27 mouse cellular contexts compared by ENCODE assay signal in the genomic region with DNA sequence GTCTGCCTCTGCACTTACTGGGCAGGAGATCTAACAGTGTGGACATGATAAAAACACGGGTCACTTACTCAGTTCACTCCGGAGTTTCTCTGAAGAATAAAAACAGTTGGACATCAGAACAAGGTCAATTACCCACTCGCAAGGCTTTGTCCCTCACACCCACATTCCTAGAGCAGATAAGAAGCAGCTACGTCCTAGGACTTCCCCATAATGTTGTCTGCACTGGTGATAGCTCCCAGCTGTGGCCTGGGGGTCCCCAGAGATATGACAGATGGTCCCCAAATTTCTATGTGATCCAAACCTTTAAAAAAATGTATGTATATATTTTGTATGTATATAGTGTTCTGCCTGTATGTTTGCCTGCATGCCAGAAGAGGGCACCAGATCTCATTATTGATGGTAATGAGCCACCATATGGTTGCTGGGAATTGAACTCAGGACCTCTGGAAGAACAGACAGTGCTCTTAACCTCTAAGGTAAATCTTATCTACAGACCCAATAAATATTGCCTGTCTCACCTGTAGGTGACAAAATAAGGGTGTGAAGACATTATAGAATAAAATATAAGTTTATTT. TPM values are rescaled to one million over a fixed set of nuclear protein-coding genes. Genes with fewer than 3 reads are reported as not detected.
DNase-seq lines count a peak whose midpoint lies in the region; ATAC-seq and TF ChIP-seq lines count a peak whose summit lies in the region.
"Had no signal": no experiment of that assay in that cellular context is flagged by ENCODE, and none has a peak within 500 bp of the region (broad histone marks: within the 10 kb centered on the region; RNA-seq: fewer than 3 reads in every experiment).

No protein-coding gene starts in this region.

- WGBS in forebrain, postnatal 0 days = 67% methylated on average over 4 of the region's 4 CpGs
- WGBS in forebrain, embryonic 15.5 days = 59% methylated on average over 4 of the region's 4 CpGs
- 33% methylated on average over 4 of the region's 4 CpGs for WGBS in liver, embryonic 12.5 days (ENCODE audit: insufficient replicate concordance)
- 58% methylated on average over 4 of the region's 4 CpGs for WGBS in midbrain, embryonic 10.5 days

- no peak overlapping the region for H3K27ac ChIP-seq in forebrain, postnatal 0 days (ENCODE audit: low read depth, low read length)
- no peak overlapping the region for H3K27ac ChIP-seq in forebrain, embryonic 15.5 days (replicated peaks)
- 0 out of 2 replicates have a peak overlapping the region, but pooled peaks have one; percentile 3 for H3K27ac ChIP-seq in liver, embryonic 12.5 days
- no peak overlapping the region for H3K27ac ChIP-seq in midbrain, embryonic 10.5 days (replicated peaks)
- H3K27ac ChIP-seq: left cerebral cortex, adult 2 months; limb, embryonic 10.5 days had no signal

- no peaks in the 10 kb centered on the region for H3K9me3 ChIP-seq in forebrain, postnatal 0 days (ENCODE audit: low read length)
- H3K9me3 ChIP-seq in forebrain, embryonic 15.5 days = no peaks in the 10 kb centered on the region
- H3K9me3 ChIP-seq in liver, embryonic 12.5 days (replicated peaks) = no peaks in the 10 kb centered on the region
- H3K9me3 ChIP-seq in E14TG2a.4 (ENCODE audit: low read length) = no peaks in the 10 kb centered on the region
- H3K9me3 ChIP-seq in midbrain, embryonic 10.5 days (replicated peaks) = no peaks in the 10 kb centered on the region
- H3K9me3 ChIP-seq: limb, embryonic 10.5 days; liver, embryonic 15.5 days had no signal

- no peak overlapping the region for H3K9ac ChIP-seq in forebrain, postnatal 0 days
- no peak overlapping the region for H3K9ac ChIP-seq in forebrain, embryonic 15.5 days (replicated peaks)
- no peak overlapping the region for H3K9ac ChIP-seq in liver, embryonic 12.5 days
- H3K9ac ChIP-seq: liver, embryonic 15.5 days had no signal

- TF ChIP-seq CTCF in forebrain, postnatal 0 days (IDR thresholded peaks at IDR 0.05; ENCODE audit: low read depth) = peak; percentile 24; the same call in 1 of the 2 replicates
- TF ChIP-seq CTCF in E14TG2a.4 (conservative IDR thresholded peaks at IDR 0.05; ENCODE audit: low read length) = peak; percentile 30; the same call in 1 of the 2 replicates

- H3K36me3 ChIP-seq in forebrain, postnatal 0 days (ENCODE audit: insufficient read depth) = no peaks in the 10 kb centered on the region
- no peaks in the 10 kb centered on the region for H3K36me3 ChIP-seq in forebrain, embryonic 15.5 days
- H3K36me3 ChIP-seq in liver, embryonic 12.5 days = peaks cover 95% of the 10 kb centered on the region
- H3K36me3 ChIP-seq in E14TG2a.4 (ENCODE audit: insufficient read depth, low read length) = no peaks in the 10 kb centered on the region
- no peaks in the 10 kb centered on the region for H3K36me3 ChIP-seq in midbrain, embryonic 10.5 days
- H3K36me3 ChIP-seq: limb, embryonic 10.5 days had no signal

- no peaks in the 10 kb centered on the region for H3K4me1 ChIP-seq in forebrain, postnatal 0 days (ENCODE audit: insufficient read depth)
- no peaks in the 10 kb centered on the region for H3K4me1 ChIP-seq in forebrain, embryonic 15.5 days
- H3K4me1 ChIP-seq in liver, embryonic 12.5 days = peaks cover 68% of the 10 kb centered on the region
- H3K4me1 ChIP-seq in E14TG2a.4 (replicated peaks; ENCODE audit: low read depth, low read length) = no peaks in the 10 kb centered on the region
- no peaks in the 10 kb centered on the region for H3K4me1 ChIP-seq in midbrain, embryonic 10.5 days

- no peak overlapping the region for H3K4me3 ChIP-seq in forebrain, postnatal 0 days (ENCODE audit: low read depth, low read length)
- H3K4me3 ChIP-seq in forebrain, embryonic 15.5 days = no peak overlapping the region
- no peak overlapping the region for H3K4me3 ChIP-seq in liver, embryonic 12.5 days
- H3K4me3 ChIP-seq in E14TG2a.4 (replicated peaks; ENCODE audit: low read length) = no peak overlapping the region
- no peak overlapping the region for H3K4me3 ChIP-seq in midbrain, embryonic 10.5 days
- H3K4me3 ChIP-seq: left cerebral cortex, adult 2 months; limb, embryonic 10.5 days; liver, embryonic 15.5 days had no signal

- DNase-seq in forebrain, postnatal 0 days = no peak
- no peak for DNase-seq in liver
- DNase-seq in induced T-regulatory cell, adult 2 months (ENCODE audit: low read depth) = peak; percentile 28
- DNase-seq in frontal cortex, postnatal 25 days (ENCODE audit: low spot score in 2 of 2) = no peak
- DNase-seq in midbrain, embryonic 10.5 days (ENCODE audit: low spot score) = no peak
- DNase-seq: adrenal gland, adult 8-10 months; cerebellum, postnatal 10 days; embryo, embryonic 11 days; heart, adult 11 months; heart, postnatal 4 days; kidney, adult 2 months; kidney, postnatal 14 days; layer of hippocampus, adult 9-11 months; lung, postnatal 14 days; thymus, postnatal 25 days had no signal

- ATAC-seq in forebrain, postnatal 0 days = no peak
- ATAC-seq in forebrain, embryonic 15.5 days (replicated peaks) = no peak
- no peak for ATAC-seq in liver, embryonic 12.5 days
- ATAC-seq: hindbrain, embryonic 16.5 days had no signal

- no peak overlapping the region for H3K4me2 ChIP-seq in forebrain, postnatal 0 days (ENCODE audit: low read depth)
- H3K4me2 ChIP-seq in forebrain, embryonic 15.5 days (replicated peaks) = no peak overlapping the region
- H3K4me2 ChIP-seq in liver, embryonic 12.5 days = no peak overlapping the region

- H3K27me3 ChIP-seq in forebrain, postnatal 0 days (ENCODE audit: insufficient read depth, low read length) = no peaks in the 10 kb centered on the region
- no peaks in the 10 kb centered on the region for H3K27me3 ChIP-seq in forebrain, embryonic 15.5 days
- no peaks in the 10 kb centered on the region for H3K27me3 ChIP-seq in liver, embryonic 12.5 days (replicated peaks)
- peaks cover 15% of the 10 kb centered on the region for H3K27me3 ChIP-seq in E14TG2a.4 (ENCODE audit: insufficient read depth, low read length)
- H3K27me3 ChIP-seq in midbrain, embryonic 10.5 days (ENCODE audit: low read depth, poor library complexity, severe bottlenecking) = no peaks in the 10 kb centered on the region
- H3K27me3 ChIP-seq: liver, embryonic 15.5 days had no signal

RNA-seq across cellular contexts. Expression of gene Zfp691, which starts 6.2 kb away (rescaled TPM):
- 6.5 and 7.2 TPM in 2 replicates for total RNA-seq in forebrain, postnatal 0 days (2014; rRNA removed)
- 1.2 and 2.2 TPM in 2 replicates for polyA plus RNA-seq in forebrain, postnatal 0 days (2015; fragmentation: Nextera tagmentation; extraction: Ambion mirVana)
- 5.0 and 5.4 TPM in 2 replicates for polyA plus RNA-seq in forebrain, embryonic 15.5 days (2015; fragmentation: Nextera tagmentation; extraction: Ambion mirVana)
- polyA plus RNA-seq in liver, embryonic 12.5 days (2016; fragmentation: Nextera tagmentation; extraction: Ambion mirVana) = 3.6 and 3.8 TPM in 2 replicates
- polyA plus RNA-seq in midbrain, embryonic 10.5 days (2016; fragmentation: Nextera tagmentation; extraction: Ambion mirVana) = 13.1 and 13.3 TPM in 2 replicates

RNA-seq across cellular contexts. Expression of gene Ermap, which starts 9.6 kb away (rescaled TPM):
- 0.15 and 0.33 TPM in 2 replicates for total RNA-seq in forebrain, postnatal 0 days (2014; rRNA removed)
- polyA plus RNA-seq in forebrain, postnatal 0 days (2015; fragmentation: Nextera tagmentation; extraction: Ambion mirVana) = 0.24 and 0.36 TPM in 2 replicates
- 0.27 and 0.61 TPM in 2 replicates for polyA plus RNA-seq in forebrain, embryonic 15.5 days (2015; fragmentation: Nextera tagmentation; extraction: Ambion mirVana)
- 328 and 333 TPM in 2 replicates for polyA plus RNA-seq in liver, embryonic 12.5 days (2016; fragmentation: Nextera tagmentation; extraction: Ambion mirVana)
- polyA plus RNA-seq in midbrain, embryonic 10.5 days (2016; fragmentation: Nextera tagmentation; extraction: Ambion mirVana) = 8.2 and 9.7 TPM in 2 replicates
- total RNA-seq: gastrocnemius, adult 8-10 months had no signal

RNA-seq across cellular contexts. Expression of gene Svbp, which starts 14.9 kb away (rescaled TPM):
- 124 and 139 TPM in 2 replicates for total RNA-seq in forebrain, postnatal 0 days (2014; rRNA removed)
- polyA plus RNA-seq in forebrain, postnatal 0 days (2015; fragmentation: Nextera tagmentation; extraction: Ambion mirVana) = 227 and 298 TPM in 2 replicates
- 256 and 267 TPM in 2 replicates for polyA plus RNA-seq in forebrain, embryonic 15.5 days (2015; fragmentation: Nextera tagmentation; extraction: Ambion mirVana)
- polyA plus RNA-seq in liver, embryonic 12.5 days (2016; fragmentation: Nextera tagmentation; extraction: Ambion mirVana) = 114 and 121 TPM in 2 replicates
- polyA plus RNA-seq in midbrain, embryonic 10.5 days (2016; fragmentation: Nextera tagmentation; extraction: Ambion mirVana) = 152 and 156 TPM in 2 replicates

RNA-seq across cellular contexts. Expression of gene Tmem269, which starts 37.8 kb away (rescaled TPM):
- 0.15 TPM in 1 of 2 replicates, not detected in the other for total RNA-seq in forebrain, postnatal 0 days (2014; rRNA removed)
- polyA plus RNA-seq in forebrain, postnatal 0 days (2015; fragmentation: Nextera tagmentation; extraction: Ambion mirVana) = 0.62 and 0.65 TPM in 2 replicates
- polyA plus RNA-seq in forebrain, embryonic 15.5 days (2015; fragmentation: Nextera tagmentation; extraction: Ambion mirVana) = 0.17 and 0.78 TPM in 2 replicates
- polyA plus RNA-seq in liver, embryonic 12.5 days (2016; fragmentation: Nextera tagmentation; extraction: Ambion mirVana) = not detected in 2 replicates
- 0.09 TPM in 1 of 2 replicates, not detected in the other for polyA plus RNA-seq in midbrain, embryonic 10.5 days (2016; fragmentation: Nextera tagmentation; extraction: Ambion mirVana)
- total RNA-seq: ES-E14; heart, postnatal 4 days; megakaryocyte-erythroid progenitor cell, adult 5-6 weeks had no signal
- polyA plus RNA-seq: C2C12; limb, embryonic 10.5 days; liver, embryonic 15.5 days; neural tube, embryonic 11.5 days had no signal

RNA-seq across cellular contexts. Expression of gene AU022252, which starts 52.3 kb away (rescaled TPM):
- 17.6 and 23.2 TPM in 2 replicates for total RNA-seq in forebrain, postnatal 0 days (2014; rRNA removed)
- polyA plus RNA-seq in forebrain, postnatal 0 days (2015; fragmentation: Nextera tagmentation; extraction: Ambion mirVana) = 22.7 and 23.4 TPM in 2 replicates
- 31.5 and 32.8 TPM in 2 replicates for polyA plus RNA-seq in forebrain, embryonic 15.5 days (2015; fragmentation: Nextera tagmentation; extraction: Ambion mirVana)
- 18.1 and 19.6 TPM in 2 replicates for polyA plus RNA-seq in liver, embryonic 12.5 days (2016; fragmentation: Nextera tagmentation; extraction: Ambion mirVana)
- polyA plus RNA-seq in midbrain, embryonic 10.5 days (2016; fragmentation: Nextera tagmentation; extraction: Ambion mirVana) = 37.3 and 41.3 TPM in 2 replicates

Comparison
In these comparisons a context has a peak if more than half of its experiments do, and no peak if none do; other contexts are left out.
1. RNA of gene Ermap, which starts 9.6 kb away (polyA plus RNA-seq): 328 to 333 TPM in liver, embryonic 12.5 days; 8.2 to 9.7 TPM in midbrain, embryonic 10.5 days, 0.27 to 0.61 TPM in forebrain, embryonic 15.5 days and 0.24 to 0.36 TPM in forebrain, postnatal 0 days; every median in the first group is over 10 times any median in the second.